Mouse (Mus musculus): ENCODE results near the gene Rgs7. TPM values are rescaled to one million over a fixed set of nuclear protein-coding genes. Genes with fewer than 3 reads are reported as not detected.
A peak's percentile ranks its signal among the peaks of the same experiment; 100 is the strongest.

Gene Rgs7
- polyA plus RNA-seq, 1 experiment from 2014 or later = 33.8 TPM

- Histone ChIP-seq H3K27ac (replicated peaks; ENCODE audit: low read depth, low read length) (no peak overlapping the region), H3K4me2 (ENCODE audit: low read length) (no peak overlapping the region), H3K9ac (replicated peaks; ENCODE audit: low read length) (no peak overlapping the region), H3K9me3 (ENCODE audit: control insufficient read depth, low read length) (no peaks in the 10 kb centered on the region), H3K4me1 (ENCODE audit: control insufficient read depth, insufficient read depth, low read length) (no peaks in the 10 kb centered on the region), H3K36me3 (ENCODE audit: control insufficient read depth, insufficient read depth, low read length) (no peaks in the 10 kb centered on the region), H3K27me3 (ENCODE audit: control insufficient read depth, insufficient read depth, low read length) (no peaks in the 10 kb centered on the region), H3K4me3 (replicated peaks; ENCODE audit: low read depth, low read length) (no peak overlapping the region)
- no peak for DNase-seq
- ATAC-seq (ENCODE audit: low FRiP score, low TSS enrichment) = no peak
- WGBS = 81% methylated on average over 5 of the region's 5 CpGs
Observed at GRCm38 (mm10) chr1:175242135-175242534, 250.2 kb downstream of the Rgs7 start.

GRCm38 (mm10) chr1:175240137-175240536, 252.2 kb downstream of the Rgs7 start:
- peak; percentile 46 for DNase-seq
- WGBS = 61% methylated on average over 2 of the region's 2 CpGs

GRCm38 (mm10) chr1:175221593-175222500, 270.5 kb downstream of the Rgs7 start:
- Histone ChIP-seq H3K27me3 (ENCODE audit: control insufficient read depth, insufficient read depth, low read length) (no peaks in the 10 kb centered on the region), H3K36me3 (ENCODE audit: control insufficient read depth, insufficient read depth, low read length) (no peaks in the 10 kb centered on the region), H3K9me3 (ENCODE audit: control insufficient read depth, low read length) (peaks cover 3% of the 10 kb centered on the region; the same call in 1 of the 2 replicates), H3K4me2 (ENCODE audit: low read length) (no peak overlapping the region), H3K9ac (replicated peaks; ENCODE audit: low read length) (no peak overlapping the region), H3K4me1 (ENCODE audit: control insufficient read depth, insufficient read depth, low read length) (no peaks in the 10 kb centered on the region), H3K4me3 (replicated peaks; ENCODE audit: low read depth, low read length) (no peak overlapping the region), H3K27ac (replicated peaks; ENCODE audit: low read depth, low read length) (no peak overlapping the region)
- ATAC-seq (ENCODE audit: low FRiP score, low TSS enrichment) (no peak), DNase-seq (no peak)
- 78% methylated on average over 3 of the region's 3 CpGs for WGBS

More at GRCm38 (mm10) chr1:175240137-175240536, 252.2 kb downstream of the Rgs7 start:
- Histone ChIP-seq H3K4me2 (ENCODE audit: low read length) (no peak overlapping the region), H3K4me1 (ENCODE audit: control insufficient read depth, insufficient read depth, low read length) (no peaks in the 10 kb centered on the region), H3K4me3 (replicated peaks; ENCODE audit: low read depth, low read length) (no peak overlapping the region), H3K27ac (replicated peaks; ENCODE audit: low read depth, low read length) (no peak overlapping the region), H3K27me3 (ENCODE audit: control insufficient read depth, insufficient read depth, low read length) (no peaks in the 10 kb centered on the region), H3K9ac (replicated peaks; ENCODE audit: low read length) (no peak overlapping the region), H3K36me3 (ENCODE audit: control insufficient read depth, insufficient read depth, low read length) (no peaks in the 10 kb centered on the region), H3K9me3 (ENCODE audit: control insufficient read depth, low read length) (no peaks in the 10 kb centered on the region)
- ATAC-seq (ENCODE audit: low FRiP score, low TSS enrichment) = no peak; the same call in 1 of the 2 replicates

- no peak for DNase-seq
- H3K9ac ChIP-seq (replicated peaks; ENCODE audit: low read length) = no peak overlapping the region
Observed at GRCm38 (mm10) chr1:175219563-175219962, 272.7 kb downstream of the Rgs7 start.

GRCm38 (mm10) chr1:175207004-175207403, 285.3 kb downstream of the Rgs7 start:
- H3K36me3 ChIP-seq (ENCODE audit: control insufficient read depth, insufficient read depth, low read length) = no peaks in the 10 kb centered on the region
- H3K4me1 ChIP-seq (ENCODE audit: control insufficient read depth, insufficient read depth, low read length) = no peaks in the 10 kb centered on the region
- no peak overlapping the region for H3K4me3 ChIP-seq (replicated peaks; ENCODE audit: low read depth, low read length)
- H3K9me3 ChIP-seq (ENCODE audit: control insufficient read depth, low read length) = no peaks in the 10 kb centered on the region
- no peak for ATAC-seq (ENCODE audit: low FRiP score, low TSS enrichment)
- DNase-seq = no peak
- WGBS = 79% methylated on average over 2 of the region's 2 CpGs
- H3K9ac ChIP-seq (replicated peaks; ENCODE audit: low read length) = no peak overlapping the region
- no peak overlapping the region for H3K4me2 ChIP-seq (ENCODE audit: low read length)
- no peak overlapping the region for H3K27ac ChIP-seq (replicated peaks; ENCODE audit: low read depth, low read length)
- H3K27me3 ChIP-seq (ENCODE audit: control insufficient read depth, insufficient read depth, low read length) = no peaks in the 10 kb centered on the region

More at GRCm38 (mm10) chr1:175219563-175219962, 272.7 kb downstream of the Rgs7 start:
- WGBS = 90% methylated on average over 2 of the region's 2 CpGs
- no peak for ATAC-seq (ENCODE audit: low FRiP score, low TSS enrichment)
- Histone ChIP-seq H3K4me2 (ENCODE audit: low read length) (no peak overlapping the region), H3K4me1 (ENCODE audit: control insufficient read depth, insufficient read depth, low read length) (no peaks in the 10 kb centered on the region), H3K4me3 (replicated peaks; ENCODE audit: low read depth, low read length) (no peak overlapping the region), H3K27ac (replicated peaks; ENCODE audit: low read depth, low read length) (no peak overlapping the region), H3K27me3 (ENCODE audit: control insufficient read depth, insufficient read depth, low read length) (no peaks in the 10 kb centered on the region), H3K9me3 (ENCODE audit: control insufficient read depth, low read length) (peaks cover 3% of the 10 kb centered on the region; the same call in 1 of the 2 replicates), H3K36me3 (ENCODE audit: control insufficient read depth, insufficient read depth, low read length) (no peaks in the 10 kb centered on the region)

- no peaks in the 10 kb centered on the region for H3K4me1 ChIP-seq (ENCODE audit: control insufficient read depth, insufficient read depth, low read length)
- H3K4me3 ChIP-seq (replicated peaks; ENCODE audit: low read depth, low read length) = no peak overlapping the region
- no peaks in the 10 kb centered on the region for H3K9me3 ChIP-seq (ENCODE audit: control insufficient read depth, low read length)
- H3K4me2 ChIP-seq (ENCODE audit: low read length) = no peak overlapping the region
- H3K27ac ChIP-seq (replicated peaks; ENCODE audit: low read depth, low read length) = no peak overlapping the region
- H3K27me3 ChIP-seq (ENCODE audit: control insufficient read depth, insufficient read depth, low read length) = no peaks in the 10 kb centered on the region
- no peak overlapping the region for H3K9ac ChIP-seq (replicated peaks; ENCODE audit: low read length)
- WGBS = 81% methylated on average over 1 of the region's 1 CpGs
- DNase-seq = no peak
- H3K36me3 ChIP-seq (ENCODE audit: control insufficient read depth, insufficient read depth, low read length) = no peaks in the 10 kb centered on the region
- no peak for ATAC-seq (ENCODE audit: low FRiP score, low TSS enrichment)
Observed at GRCm38 (mm10) chr1:175205633-175206032, 286.7 kb downstream of the Rgs7 start.

DNA sequence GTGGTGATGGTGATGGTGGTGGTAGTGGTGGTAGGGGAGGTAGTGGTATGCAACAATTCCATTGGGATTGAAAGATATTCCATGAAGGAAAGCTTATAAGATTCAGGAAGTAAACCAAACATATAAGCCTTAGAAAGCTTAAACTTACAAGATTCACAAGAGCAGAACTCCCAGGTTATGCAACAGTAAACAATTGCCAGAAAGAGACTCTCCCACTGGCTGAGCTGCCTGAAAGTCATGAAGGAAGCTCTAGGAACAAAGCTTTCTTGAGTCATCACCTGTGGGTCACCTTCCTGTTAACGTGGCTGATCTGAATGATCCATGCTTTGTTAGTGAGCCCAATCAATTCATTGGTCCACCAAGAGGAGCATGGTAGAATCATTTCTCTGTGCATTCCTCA, 288.8 kb downstream of the Rgs7 start:
- no peaks in the 10 kb centered on the region for H3K9me3 ChIP-seq (ENCODE audit: control insufficient read depth, low read length)
- H3K36me3 ChIP-seq (ENCODE audit: control insufficient read depth, insufficient read depth, low read length) = no peaks in the 10 kb centered on the region
- ATAC-seq (ENCODE audit: low FRiP score, low TSS enrichment) (no peak), DNase-seq (no peak)
- no peak overlapping the region for H3K27ac ChIP-seq (replicated peaks; ENCODE audit: low read depth, low read length)
- WGBS = 82% methylated on average over 1 of the region's 1 CpGs
- H3K9ac ChIP-seq (replicated peaks; ENCODE audit: low read length) = no peak overlapping the region
- H3K4me3 ChIP-seq (replicated peaks; ENCODE audit: low read depth, low read length) = no peak overlapping the region
- H3K27me3 ChIP-seq (ENCODE audit: control insufficient read depth, insufficient read depth, low read length) = no peaks in the 10 kb centered on the region
- H3K4me1 ChIP-seq (ENCODE audit: control insufficient read depth, insufficient read depth, low read length) = no peaks in the 10 kb centered on the region
- H3K4me2 ChIP-seq (ENCODE audit: low read length) = no peak overlapping the region

GRCm38 (mm10) chr1:175202902-175203301, 289.4 kb downstream of the Rgs7 start:
- no peaks in the 10 kb centered on the region for H3K27me3 ChIP-seq (ENCODE audit: control insufficient read depth, insufficient read depth, low read length)
- H3K4me1 ChIP-seq (ENCODE audit: control insufficient read depth, insufficient read depth, low read length) = no peaks in the 10 kb centered on the region

GRCm38 (mm10) chr1:175198881-175199280, 293.4 kb downstream of the Rgs7 start:
- no peaks in the 10 kb centered on the region for H3K4me1 ChIP-seq (ENCODE audit: control insufficient read depth, insufficient read depth, low read length)
- 94% methylated on average over 4 of the region's 4 CpGs for WGBS

More at GRCm38 (mm10) chr1:175202902-175203301, 289.4 kb downstream of the Rgs7 start:
- H3K4me3 ChIP-seq (replicated peaks; ENCODE audit: low read depth, low read length) = no peak overlapping the region
- H3K4me2 ChIP-seq (ENCODE audit: low read length) = no peak overlapping the region
- ATAC-seq (ENCODE audit: low FRiP score, low TSS enrichment) (no peak), DNase-seq (no peak)
- H3K9me3 ChIP-seq (ENCODE audit: control insufficient read depth, low read length) = no peaks in the 10 kb centered on the region
- H3K9ac ChIP-seq (replicated peaks; ENCODE audit: low read length) = no peak overlapping the region
- no peak overlapping the region for H3K27ac ChIP-seq (replicated peaks; ENCODE audit: low read depth, low read length)
- 63% methylated on average over 2 of the region's 2 CpGs for WGBS
- no peaks in the 10 kb centered on the region for H3K36me3 ChIP-seq (ENCODE audit: control insufficient read depth, insufficient read depth, low read length)

More at GRCm38 (mm10) chr1:175198881-175199280, 293.4 kb downstream of the Rgs7 start:
- Histone ChIP-seq H3K36me3 (ENCODE audit: control insufficient read depth, insufficient read depth, low read length) (no peaks in the 10 kb centered on the region), H3K27me3 (ENCODE audit: control insufficient read depth, insufficient read depth, low read length) (no peaks in the 10 kb centered on the region), H3K9me3 (ENCODE audit: control insufficient read depth, low read length) (no peaks in the 10 kb centered on the region), H3K9ac (replicated peaks; ENCODE audit: low read length) (no peak overlapping the region), H3K4me3 (replicated peaks; ENCODE audit: low read depth, low read length) (no peak overlapping the region), H3K4me2 (ENCODE audit: low read length) (no peak overlapping the region), H3K27ac (replicated peaks; ENCODE audit: low read depth, low read length) (no peak overlapping the region)
- ATAC-seq (ENCODE audit: low FRiP score, low TSS enrichment) (no peak), DNase-seq (no peak)

Data from midbrain, embryonic 14.5 days (tissue).